Comparison of ENCODE assay signal across 26 mouse cellular contexts in the genomic region with DNA sequence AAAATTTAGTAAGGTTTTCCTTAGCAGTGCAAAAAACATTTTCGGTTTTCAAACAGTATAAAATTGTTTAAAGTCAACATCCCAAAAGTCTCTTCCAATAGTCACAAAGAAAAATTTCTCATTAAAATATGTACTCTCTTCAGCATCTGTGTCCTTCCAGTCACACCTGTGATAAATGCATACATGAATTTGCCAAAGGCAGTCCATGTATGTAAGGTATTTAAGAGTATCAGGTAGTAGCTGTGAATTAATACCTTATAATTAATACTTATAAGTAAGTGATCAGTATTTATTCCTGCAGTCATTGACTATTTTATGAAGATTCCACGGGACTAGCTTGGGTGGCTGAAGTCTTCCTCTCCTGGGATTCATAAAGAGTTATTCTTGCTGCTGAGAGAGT. TPM values are rescaled to one million over a fixed set of nuclear protein-coding genes. Genes with fewer than 3 reads are reported as not detected.
"Had no signal": no experiment of that assay in that cellular context is flagged by ENCODE, and none has a peak within 500 bp of the region (broad histone marks: within the 10 kb centered on the region; RNA-seq: fewer than 3 reads in every experiment).

A gene (plus strand): TSS at position 301 of the 400 bp plus-strand sequence.

- DNase-seq: heart, postnatal 10 days; heart, postnatal 14 days; heart, postnatal 36 days; kidney, adult 11 months; kidney, adult 18-20 months; kidney, adult 2 months; kidney, adult 8-10 months; kidney, adult 9 months; kidney, postnatal 10 days; kidney, postnatal 14 days; kidney, postnatal 25 days; kidney, postnatal 36 days; kidney, postnatal 4 days; layer of hippocampus, adult 9-11 months; layer of hippocampus, postnatal 36 days had no signal

RNA-seq across cellular contexts. Expression of the gene that starts here (rescaled TPM):
- total RNA-seq: heart, postnatal 10 days; heart, postnatal 14 days; heart, postnatal 25 days; heart, postnatal 36 days; hematopoietic stem cell, adult 5-6 weeks; hindbrain, postnatal 0 days; layer of hippocampus, adult 18-20 months; layer of hippocampus, adult 2 months; layer of hippocampus, postnatal 10 days; layer of hippocampus, postnatal 14 days; layer of hippocampus, postnatal 25 days; layer of hippocampus, postnatal 36 days; left cerebral cortex, adult 18-20 months; left cerebral cortex, adult 2 months; left cerebral cortex, adult 8-10 months had no signal
